Mouse (Mus musculus) C2C12 (cell line): ENCODE measurements around the gene Lrrc14b.

Experiments used
- CEBPB ChIP-seq: IDR thresholded peaks from one replicate; pipeline ENCODE4 v1.6.1; 2011; ENCODE audit warnings: low read depth, mild to moderate bottlenecking, control low read depth, moderate library complexity
- CTCF ChIP-seq: IDR thresholded peaks from one replicate; pipeline ENCODE4 v1.5.1; 2011; ENCODE audit not compliant: control insufficient read depth, insufficient read depth, insufficient read length
- FOSL1 ChIP-seq: IDR thresholded peaks from one replicate; pipeline ENCODE4 v1.8.0; 2011; ENCODE audit warnings: mild to moderate bottlenecking, low read length; ENCODE audit not compliant: poor library complexity, insufficient read depth, severe bottlenecking
- MAX ChIP-seq: IDR thresholded peaks from one replicate; pipeline ENCODE4 v1.6.1; 2011; ENCODE audit warnings: mild to moderate bottlenecking, control low read depth
- MYOD1 ChIP-seq: IDR thresholded peaks from one replicate; pipeline ENCODE4 v1.6.1; 2011; ENCODE audit warnings: low read depth; ENCODE audit not compliant: control insufficient read depth, insufficient read length
- MYOG ChIP-seq: IDR thresholded peaks from one replicate; pipeline ENCODE4 v1.6.1; 2011; ENCODE audit not compliant: control insufficient read depth, insufficient read length; ENCODE audit errors: extremely low read depth
- USF1 ChIP-seq: IDR thresholded peaks from one replicate; pipeline ENCODE4 v1.6.1; 2011; ENCODE audit warnings: low read depth, mild to moderate bottlenecking, control low read depth, moderate library complexity

DNA sequence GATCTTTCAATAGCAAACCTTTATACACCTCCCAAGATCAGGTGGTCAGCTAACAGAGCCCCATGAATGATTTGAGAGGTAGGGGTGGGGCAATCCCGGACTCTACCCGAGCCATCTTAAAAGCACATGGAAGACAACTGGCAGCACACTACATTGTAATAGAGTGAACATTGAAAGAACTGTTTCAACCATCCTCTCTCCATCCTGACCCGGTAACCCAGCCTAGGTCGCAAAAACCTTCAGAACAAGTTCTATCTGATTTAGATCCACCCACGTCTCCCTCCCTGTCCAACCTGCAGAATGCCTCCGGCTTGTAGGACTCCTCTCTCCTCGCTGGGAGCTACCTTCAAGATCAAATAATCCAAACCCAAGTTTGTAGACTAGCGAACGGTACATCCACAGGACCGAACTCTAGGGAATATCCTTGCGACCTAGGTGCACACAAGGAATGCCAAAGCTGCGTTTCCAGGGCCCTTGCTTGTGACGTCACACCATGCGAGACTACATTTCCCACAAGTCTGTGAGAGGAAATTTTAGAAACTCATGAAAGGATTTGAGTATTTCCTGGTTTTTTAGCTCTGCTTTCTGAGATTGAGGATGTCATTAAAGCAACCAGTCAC lies 26.7 kb upstream of the Lrrc14b start, which contains the start of gene Zfp72:
- TF ChIP-seq CTCF (no peak), MAX (no peak), CEBPB (no peak), USF1 (no peak), MYOD1 (no peak), MYOG (no peak), FOSL1 (no peak)
